Mouse (Mus musculus) cerebellum, postnatal 25 days (tissue): ENCODE data around the gene Pgbd1.
"Not testable (repeated sequence)": the region's sequence is repeated elsewhere in the genome, so short reads cannot be mapped to it uniquely, and the experiment has no call there.

ENCODE experiments used
- DNase-seq, 2 experiments: peaks; one replicate each; pipeline ENCODE4 v3.0.0; 2021; ENCODE audit warnings: mixed read lengths in 2 of 2

The Pgbd1 gene

DNA sequence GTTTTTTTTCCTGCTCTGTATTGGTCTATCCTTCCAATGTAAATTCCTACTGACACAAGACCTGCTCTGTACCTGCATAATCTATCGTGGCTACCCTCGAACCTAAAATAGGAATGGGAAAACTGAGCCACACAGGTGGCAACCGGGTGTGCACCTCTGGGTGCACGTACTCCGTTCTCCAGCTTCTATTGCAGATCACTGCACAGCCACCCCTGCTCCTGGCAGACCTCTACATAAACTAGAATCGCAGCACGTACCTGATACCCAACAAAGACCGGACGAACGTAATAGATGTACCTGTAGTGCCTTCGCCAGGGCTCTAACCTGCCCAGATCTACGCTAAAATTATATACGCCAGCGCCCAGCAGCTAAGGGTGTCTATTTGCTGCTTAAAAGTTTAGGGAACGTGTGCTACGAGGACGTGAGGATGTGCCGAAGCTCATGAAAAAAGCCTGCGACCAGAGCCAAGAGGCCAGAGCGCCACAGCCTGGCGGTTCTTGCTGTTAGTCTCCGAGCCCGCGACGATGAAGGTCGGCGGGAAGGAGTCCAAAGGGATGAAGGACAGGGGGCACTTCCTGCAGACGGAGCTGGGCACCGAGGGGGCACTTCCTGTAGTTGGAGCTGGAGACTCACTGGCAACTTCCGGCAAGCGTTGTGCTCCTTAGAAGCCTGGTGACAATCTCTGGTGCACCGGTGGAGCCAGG lies at the start of gene Pgbd1:
Gene Pgbd1 (minus strand): TSS at position 556 of the 704 bp plus-strand sequence.
- DNase-seq, result peak; percentile 81 to 88

DNA sequence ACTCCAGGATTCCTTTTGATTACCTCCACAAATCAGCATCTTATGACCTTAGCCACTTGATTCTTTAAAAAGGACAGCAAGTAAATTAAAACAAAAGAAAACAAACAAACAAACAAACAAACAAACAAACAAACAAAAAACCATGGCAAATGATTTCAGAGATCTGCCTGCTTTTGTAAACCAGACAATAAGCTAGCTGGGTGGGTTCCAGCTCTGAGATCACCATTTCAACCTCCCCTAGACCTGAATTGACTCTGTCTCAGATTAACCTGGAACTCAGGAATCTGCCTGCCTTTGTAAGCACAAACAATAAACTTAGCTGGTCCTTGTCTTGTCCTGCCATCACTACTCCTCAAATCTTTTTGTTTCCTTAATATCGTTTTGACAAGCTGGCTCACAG lies 46.0 kb upstream of the Pgbd1 start:
- DNase-seq, result no peak

DNA sequence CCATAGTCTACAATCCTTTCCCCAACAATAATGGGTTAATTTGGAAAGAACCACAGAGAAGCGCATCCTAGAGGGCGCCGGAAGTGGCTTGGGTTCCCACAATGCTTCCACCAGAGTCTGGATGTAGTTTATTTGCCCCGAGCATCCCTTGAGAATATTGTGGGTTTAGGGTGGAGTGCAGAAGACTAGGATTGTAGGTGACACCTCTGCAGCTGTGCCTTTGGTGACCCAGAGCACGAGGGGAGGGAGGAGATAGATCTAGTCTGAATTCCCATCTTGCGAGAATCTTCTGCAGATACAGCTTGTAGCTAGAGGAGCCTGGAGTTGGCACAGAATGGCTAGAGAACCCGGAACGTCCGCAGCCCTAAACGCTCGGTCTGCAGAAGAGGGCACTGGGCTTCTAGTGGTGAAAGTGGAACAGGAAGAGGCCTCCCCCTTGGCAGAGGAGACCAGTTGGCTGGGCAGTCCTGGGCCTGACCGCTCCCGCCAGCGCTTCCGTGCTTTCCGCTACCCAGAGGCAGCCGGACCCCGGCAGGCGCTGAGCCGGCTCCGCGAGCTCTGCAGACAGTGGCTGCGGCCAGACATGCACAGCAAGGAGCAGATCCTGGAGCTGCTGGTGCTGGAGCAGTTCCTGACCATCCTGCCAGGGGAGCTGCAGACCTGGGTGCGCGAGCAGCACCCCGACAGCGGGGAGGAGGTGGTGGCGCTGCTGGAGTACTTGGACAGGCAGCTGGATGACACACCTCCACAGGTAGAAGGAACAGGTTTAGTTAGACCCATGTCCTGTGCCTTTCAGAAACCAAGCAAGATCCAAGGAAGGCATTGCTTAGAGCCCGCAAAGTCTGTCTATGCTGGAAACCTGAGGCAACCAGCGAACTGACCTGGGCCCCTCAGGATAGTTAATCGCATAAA lies 38.2 kb upstream of the Pgbd1 start, which contains the start of the genes Zkscan4 and Gm10065:
Gene Zkscan4 (plus strand): TSS at position 149 of the 912 bp plus-strand sequence.
Gene Gm10065 (minus strand): TSS at position 683 of the 912 bp plus-strand sequence.
- DNase-seq, result peak; percentile 81 to 85

DNA sequence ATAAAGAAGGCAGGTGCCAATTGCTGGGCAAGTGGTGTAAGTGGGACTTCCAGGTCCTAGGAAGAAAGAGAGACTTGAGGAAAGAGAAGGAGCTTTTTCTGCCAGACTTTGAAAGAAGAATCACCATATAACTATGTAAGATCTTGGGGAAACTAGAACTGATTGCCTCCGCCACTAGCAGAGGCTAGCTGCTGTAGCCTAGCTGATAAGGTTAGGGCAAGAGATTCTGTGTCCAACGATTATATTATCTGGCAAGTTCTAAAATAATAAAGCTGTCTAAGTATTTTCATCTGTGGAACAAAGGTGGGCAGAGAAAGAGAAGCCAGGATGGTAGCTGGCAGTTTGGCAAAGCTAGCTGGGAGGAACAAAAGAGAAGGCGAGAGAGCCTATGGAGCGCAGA lies 31.6 kb upstream of the Pgbd1 start:
- DNase-seq, result no peak

DNA sequence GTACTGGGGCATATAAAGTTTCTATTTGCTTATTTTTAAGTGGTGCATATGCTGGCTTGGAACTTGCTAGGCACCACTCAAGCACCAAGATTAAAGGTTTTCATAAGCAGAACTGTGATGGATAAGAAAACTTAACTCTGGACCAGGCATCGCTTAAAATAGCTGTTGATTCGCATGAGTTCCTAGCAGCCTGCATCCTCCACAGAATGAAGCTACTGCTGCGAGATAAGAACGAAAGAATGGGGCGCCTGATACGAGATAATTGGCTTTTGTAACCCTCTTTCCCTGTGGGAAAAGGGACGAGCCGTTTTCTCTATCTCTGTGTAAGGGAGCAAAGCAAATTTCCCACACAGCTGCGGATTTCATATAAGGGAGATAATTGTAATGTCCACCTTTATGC lies 28.2 kb upstream of the Pgbd1 start:
- no peak for DNase-seq

DNA sequence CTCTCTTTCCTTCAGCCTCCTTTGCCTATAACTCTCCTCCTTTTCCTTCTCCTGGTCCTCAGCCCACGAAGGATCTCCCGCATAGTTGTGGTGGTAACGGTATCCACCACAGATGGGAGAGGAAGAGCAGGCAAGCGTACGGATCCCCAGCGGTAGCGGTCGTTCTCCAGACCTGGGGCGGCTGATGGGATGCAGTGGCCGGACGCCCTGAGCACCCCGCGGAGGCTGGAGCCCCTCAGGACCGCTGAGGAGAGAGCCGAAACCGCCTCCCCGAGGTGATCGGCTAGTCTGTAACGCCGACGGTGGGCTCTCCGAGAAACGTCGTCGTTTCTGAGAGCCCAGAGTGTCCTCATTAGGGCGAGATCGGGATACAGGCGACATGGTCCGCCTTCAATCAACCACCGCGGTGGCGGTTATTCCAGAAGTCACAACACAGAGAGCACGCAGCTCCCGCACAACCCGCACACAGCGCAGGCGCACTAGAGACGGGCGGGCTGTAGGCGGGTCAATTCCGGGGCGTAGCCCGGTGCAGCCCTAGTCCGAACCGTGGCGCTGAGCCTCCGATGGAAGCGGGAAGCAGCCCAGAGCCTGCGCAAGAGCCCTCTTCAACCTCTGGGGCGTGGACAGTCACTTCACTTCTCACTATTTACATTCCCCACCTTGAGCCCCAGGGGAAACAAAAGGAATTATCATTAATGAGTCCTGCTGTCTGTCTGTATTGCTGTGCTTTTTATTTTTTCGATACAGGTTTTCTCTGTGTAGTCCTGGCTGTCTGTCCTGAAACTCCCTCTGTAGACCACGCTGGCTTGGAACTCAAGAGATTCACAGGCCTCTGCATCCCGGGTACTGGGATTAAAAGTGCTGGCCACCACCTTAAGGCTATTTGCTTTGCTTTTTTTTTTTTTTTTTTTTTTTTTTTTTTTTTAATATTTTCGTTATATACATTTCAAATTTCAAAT lies 27.5 kb upstream of the Pgbd1 start, which contains the start of gene Nkapl:
Gene Nkapl (minus strand): TSS at position 449 of the 959 bp plus-strand sequence.
- peak; percentile 87 to 92 for DNase-seq

DNA sequence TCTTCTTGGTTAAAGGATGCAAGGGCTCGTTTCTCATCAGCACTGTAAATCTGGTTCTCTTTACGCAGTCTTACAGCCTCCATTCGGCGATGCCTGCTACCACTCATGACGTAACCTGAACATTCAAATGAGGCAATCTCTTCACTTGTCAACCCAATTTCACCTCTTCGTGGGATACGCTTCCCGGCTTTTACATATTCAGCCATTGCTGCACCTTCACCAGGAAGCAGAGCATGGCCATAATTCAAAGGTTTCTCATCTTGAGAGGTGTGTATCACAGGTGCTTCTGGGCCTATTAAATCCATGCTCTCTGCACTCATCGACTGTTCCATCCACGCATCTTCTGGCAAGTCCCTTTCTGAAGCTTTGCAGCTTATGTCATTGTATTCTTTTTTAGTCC lies 26.5 kb upstream of the Pgbd1 start:
- DNase-seq, result no peak

DNA sequence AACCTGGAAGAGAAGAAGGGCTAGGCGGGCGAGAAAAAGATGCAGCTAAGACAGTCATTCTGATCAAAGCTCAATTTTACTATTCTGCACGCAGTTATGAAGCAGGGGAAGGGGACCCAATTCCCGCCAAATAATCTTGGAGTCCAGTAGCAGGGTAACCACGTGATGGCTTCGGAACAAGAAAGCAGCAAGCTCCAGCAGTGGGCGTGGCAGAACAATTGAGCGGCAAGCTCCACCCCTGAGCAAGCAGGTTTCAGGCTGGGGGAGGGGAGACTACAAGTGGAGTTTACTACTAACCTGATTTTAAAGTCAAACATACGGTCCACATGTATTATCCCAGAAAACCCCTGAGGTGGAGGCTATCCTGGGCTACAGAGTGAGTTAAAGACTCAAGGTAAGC lies 21.7 kb upstream of the Pgbd1 start:
- DNase-seq, result not testable (repeated sequence)

DNA sequence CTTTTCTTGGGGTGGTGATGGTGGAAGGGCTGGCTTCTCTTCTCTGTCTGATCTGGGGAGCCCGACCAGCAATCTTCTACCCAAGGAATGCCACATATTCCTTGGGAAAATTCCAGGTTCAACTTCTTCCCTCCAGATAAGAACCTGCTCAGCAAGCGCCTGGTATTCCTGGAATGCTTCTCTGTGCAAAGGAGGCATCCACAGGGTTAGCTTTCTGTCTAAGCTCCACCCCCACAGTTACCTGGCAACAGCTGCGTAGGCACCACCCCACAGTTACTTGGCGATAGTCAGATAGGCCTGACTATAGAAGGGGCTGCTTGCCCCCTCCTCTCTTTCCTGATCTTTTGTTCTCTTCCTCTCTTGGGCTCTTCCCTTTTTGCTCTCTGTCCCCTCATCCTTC lies 15.5 kb upstream of the Pgbd1 start:
- DNase-seq, result no peak

DNA sequence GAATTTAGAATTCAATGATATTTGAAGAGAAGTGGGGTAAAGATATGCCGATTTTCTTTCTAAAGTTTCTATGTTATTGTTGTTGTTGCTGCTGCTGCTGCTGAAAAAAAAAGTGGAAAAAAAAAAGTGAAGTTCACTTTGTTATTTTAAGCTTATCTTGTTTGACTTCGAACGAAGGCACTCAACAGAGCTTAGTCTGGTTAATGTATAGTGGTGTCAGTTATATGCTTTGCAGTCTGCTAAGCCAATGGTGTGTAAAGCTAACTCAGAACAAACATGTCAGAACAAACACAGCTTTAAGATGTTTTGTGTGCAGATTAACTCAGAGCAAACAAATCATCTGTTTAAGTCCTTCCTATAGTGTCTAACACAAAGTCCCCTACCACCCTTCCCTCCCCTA lies 13.3 kb upstream of the Pgbd1 start:
- no peak for DNase-seq

DNA sequence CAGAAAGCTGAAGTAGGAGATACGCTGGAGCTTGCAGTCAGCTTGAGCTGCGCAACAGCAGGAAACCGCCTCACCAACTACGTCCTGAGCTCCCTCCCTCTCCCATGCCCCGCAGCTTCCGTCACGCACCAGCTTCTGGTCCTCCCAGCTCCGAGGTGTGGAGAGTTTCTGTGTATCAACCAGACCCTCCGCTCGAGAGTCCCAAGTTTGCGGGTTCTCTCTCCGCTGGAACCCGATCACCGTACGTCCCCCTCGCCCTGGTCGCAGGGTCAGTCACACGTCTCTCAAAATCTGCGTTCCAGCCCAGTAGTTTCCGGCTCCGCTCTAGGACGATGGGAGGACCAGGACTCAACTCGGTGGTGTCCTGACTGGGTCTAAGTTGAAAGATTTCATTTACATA lies 12.6 kb upstream of the Pgbd1 start, which contains the start of gene Zscan26:
Gene Zscan26 (minus strand): TSS at position 282 of the 400 bp plus-strand sequence.
- DNase-seq, result peak; percentile 87 to 88

DNA sequence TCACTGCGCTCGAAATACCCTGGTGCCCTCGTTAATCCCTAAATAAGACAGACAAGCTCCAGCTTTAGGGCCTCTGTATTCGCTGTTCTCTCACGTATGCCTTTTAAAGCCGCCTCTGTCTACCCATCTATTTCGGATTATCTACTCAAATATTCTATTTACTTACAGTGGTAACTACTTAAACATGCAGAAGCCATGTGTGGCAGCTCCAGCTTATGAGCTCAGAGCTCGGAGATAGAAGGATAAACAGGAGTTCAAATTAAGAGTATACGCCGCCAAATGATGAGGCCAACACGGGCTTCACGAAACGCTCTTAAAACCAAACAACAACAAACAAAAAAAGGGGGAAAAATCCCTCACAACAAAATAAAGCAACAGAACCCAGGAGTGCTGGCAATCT lies 12.2 kb upstream of the Pgbd1 start:
- DNase-seq, result no peak

DNA sequence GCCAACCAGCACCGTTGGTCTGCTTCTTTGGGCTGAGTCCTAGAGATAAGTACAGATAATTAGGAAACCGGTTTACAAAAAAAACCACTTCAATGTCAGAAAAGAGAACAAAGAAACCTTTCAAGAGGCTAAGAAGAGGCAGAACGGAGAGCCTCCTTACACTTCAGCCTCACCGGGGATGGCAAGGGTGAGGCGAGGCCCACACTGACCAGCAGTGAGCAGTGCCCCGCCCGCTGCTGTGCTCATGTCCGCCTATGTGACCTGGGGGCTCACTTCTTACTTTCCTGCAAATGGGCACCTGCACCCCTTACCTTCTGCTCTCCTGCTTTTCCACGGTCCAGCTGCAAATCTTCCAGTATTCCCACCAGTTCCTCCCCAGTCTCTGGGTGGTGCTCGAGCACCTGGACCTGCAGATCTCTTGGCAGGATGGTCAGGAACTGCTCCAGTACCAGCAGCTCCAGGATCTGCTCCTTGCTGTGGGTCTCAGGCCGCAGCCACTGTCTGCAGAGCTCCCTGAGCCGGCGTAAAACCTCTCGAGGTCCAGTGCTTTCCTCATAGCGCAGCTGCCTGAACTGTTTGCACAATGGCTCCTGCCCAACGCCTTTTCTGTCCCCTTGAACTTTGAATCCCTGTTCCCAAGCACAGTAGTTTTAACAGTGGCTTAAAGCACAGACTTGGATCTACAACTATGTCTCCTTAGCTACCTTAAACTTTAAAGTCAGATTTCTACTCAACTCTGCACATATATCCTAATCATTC lies 7.2 kb upstream of the Pgbd1 start:
- no peak for DNase-seq

DNA sequence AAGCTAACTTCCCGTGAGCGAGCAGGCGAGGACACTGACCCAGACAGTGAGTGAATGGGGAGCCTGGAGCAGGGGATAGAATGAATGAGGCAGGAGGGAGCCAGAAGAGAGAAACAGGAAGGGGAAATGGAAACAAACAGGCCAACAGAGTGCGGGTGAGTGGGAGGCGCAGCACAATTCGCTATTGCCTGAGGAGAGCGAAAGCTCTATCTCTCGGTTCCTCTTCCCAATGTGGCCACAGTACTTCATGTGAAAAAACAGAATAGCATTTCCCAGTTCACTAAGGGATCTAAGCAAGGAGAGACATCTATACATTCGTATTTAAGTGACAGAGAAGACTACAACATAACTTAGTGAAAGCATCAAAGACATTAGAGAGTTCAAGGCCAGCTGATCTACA lies 5.9 kb upstream of the Pgbd1 start:
- DNase-seq, result no peak

DNA sequence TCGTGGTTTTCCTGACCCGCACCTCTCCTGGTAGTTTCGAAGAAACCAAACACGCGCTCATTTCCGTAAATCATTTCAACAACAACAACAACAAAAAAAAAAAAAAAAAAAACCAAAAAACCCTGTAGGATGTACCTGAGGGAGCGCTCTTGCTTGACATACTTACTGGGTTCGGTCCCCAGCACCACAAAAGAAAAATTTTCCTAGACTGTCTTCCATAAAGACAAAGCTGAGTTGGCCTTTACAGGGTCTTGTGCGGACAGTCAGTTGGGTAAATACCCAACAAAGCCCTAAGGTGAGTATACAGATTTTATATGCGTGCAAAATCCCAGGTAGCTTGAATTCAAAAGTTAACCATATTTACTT lies 332 bp upstream of the Pgbd1 start:
- no peak for DNase-seq

DNA sequence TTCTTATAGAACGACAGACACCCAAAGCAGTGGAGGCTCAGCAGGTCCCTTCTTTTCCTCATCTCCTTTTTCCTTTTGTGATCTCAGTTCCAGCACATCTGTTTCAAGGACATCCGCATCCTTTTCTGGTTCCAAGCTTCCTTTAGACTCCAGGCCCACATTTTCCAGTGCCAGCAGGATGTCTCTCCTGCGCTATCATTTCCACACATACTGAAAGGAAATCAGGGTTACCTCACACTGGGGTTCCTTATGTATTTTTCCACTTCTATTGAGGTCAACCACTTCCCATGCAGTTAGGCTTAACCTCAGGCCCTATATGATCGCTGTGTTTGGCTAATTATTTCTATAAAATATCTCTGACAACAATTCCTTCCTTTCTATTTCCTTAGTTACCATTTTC lies 5.4 kb downstream of the Pgbd1 start:
- no peak for DNase-seq

DNA sequence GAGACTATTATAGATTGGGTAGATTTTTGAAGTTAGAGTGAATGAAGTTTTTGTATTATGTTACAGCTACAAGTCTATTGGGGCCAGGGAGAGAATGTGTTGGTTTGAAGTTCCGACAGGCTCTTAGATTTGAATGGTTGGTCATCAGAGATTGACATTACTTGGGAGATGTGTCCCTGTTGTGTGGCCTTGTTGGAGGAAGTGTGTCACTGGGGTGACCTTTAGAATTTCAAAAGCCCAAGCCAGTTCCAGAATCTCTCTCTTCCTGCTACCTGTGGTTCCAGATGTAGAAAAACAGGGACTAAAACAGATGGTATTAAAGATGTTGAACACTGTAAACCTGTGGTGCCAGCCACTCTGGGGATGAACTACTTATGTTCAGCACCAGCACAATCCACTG lies 13.2 kb downstream of the Pgbd1 start:
- DNase-seq, result no peak

DNA sequence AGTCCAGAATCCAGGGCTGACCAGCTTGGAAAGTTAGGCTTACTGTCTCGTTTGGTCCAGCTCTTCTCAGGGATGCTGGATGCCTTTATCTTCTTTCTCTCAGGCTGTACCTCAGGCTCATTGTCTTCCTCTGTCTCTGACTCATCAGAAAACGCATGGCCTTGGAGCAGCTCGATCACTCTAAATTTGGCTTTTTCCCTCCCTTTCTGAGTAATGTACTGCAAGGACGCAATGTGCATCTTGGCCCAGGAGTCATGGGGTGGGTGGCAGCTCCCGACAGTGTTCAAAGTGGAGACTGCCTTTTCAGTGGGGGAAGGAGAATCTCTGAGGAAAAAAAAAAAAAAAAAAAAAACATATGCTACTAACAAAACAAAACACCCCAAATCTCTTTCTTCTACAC lies 17.6 kb downstream of the Pgbd1 start:
- DNase-seq, result no peak

DNA sequence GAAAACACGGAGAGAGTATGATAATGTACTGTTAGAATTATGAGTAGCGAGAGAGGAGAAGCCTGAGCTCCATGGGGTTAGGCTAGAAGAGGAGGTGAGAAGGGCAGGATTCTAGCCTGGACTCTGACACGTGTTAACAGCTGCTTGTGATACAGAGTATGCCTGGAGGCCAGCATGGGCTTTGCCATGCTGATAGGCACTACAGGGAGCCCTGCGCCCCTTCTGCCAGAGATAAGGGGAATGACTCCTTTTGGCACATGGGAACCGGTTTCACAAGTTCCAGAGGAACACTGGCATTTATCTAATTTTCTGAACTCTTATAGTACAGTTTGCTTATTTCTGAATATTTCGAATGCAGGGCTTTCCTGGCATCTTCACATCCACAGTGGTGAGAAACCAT lies 22.0 kb downstream of the Pgbd1 start:
- DNase-seq, result no peak

DNA sequence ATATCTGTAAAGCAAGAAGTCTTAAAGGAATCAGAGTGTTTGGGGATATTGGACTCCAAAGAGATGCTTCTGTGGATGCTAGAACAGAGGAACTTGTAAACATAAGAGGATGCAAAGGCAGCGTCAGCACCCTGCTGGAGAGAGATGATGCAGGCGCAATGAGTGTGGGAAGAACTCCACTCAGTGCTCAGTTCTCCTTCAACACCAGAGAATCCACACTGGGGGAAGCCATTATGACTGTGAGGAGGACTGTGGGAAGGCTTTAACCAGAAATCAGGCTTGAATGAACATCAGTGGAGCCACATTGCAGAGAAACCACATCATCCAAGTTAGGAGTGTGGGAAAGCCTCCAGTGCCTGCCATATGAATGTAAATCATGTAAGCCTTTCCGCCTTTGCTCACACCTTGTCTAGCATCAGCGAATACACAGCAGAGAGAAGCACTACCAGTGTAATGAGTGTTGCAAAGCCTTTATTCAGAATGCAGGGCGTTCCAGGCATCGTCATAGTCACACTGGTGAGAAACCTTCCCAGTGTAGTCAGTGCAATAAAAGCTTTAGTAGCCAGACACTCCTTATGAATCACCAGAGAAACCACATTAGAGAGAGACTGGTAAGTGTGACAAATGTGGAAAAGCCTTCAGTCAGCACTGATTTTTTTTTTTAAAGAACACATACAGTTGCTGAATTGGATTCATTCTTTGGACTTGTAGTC lies 23.4 kb downstream of the Pgbd1 start:
- no peak for DNase-seq

DNA sequence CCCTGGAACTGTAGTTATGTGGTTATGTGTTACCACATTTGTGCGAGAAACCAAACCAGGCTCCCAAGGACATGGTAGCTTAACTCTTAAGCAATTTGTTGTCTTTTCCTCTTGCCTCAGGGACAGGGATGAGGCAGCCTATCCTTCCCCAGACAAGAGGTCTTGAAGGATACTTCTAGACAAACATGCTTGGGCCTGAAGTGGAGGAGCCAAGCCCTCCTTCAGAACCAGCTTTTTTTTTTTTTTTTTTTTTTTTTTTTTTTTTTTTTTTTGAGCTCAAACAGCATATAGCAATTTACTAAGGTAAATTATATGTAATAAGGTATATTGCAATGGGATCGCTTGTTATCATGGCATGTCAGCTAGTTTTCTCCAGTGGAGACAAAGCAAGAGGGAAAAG lies 25.1 kb downstream of the Pgbd1 start:
- DNase-seq, result no peak
